Mouse (Mus musculus): ENCODE measurements around the gene Samt3. TPM values are rescaled to one million over a fixed set of nuclear protein-coding genes. Genes with fewer than 3 reads are reported as not detected.

The Samt3 gene
- not detected in 2 replicates for polyA plus RNA-seq (2012)

- TF ChIP-seq GATA1 (IDR thresholded peaks at IDR 0.05; ENCODE audit: low read length), result no peak
Measured at GRCm38 (mm10) chrX:86043899-86044298, at the start of gene Samt3. Samt3 (plus strand) TSS chrX:86044199.

- TF ChIP-seq GATA1 (IDR thresholded peaks at IDR 0.05; ENCODE audit: low read length), result no peak
Measured at GRCm38 (mm10) chrX:86016591-86016990, 27.4 kb upstream of the Samt3 start.

- no peak for TF ChIP-seq GATA1 (IDR thresholded peaks at IDR 0.05; ENCODE audit: low read length)
Measured at GRCm38 (mm10) chrX:86088672-86089071, 44.7 kb downstream of the Samt3 start.

Other genes with a start within 250 kb of the Samt3 start
- gene 5430427O19Rik, start 173.8 kb upstream of the Samt3 start, polyA plus RNA-seq (2012), result not detected in 2 replicates
- not detected in 2 replicates for gene Nr0b1, start 147.6 kb downstream of the Samt3 start, polyA plus RNA-seq (2012)